Mouse (Mus musculus) 3134 (cell line): ENCODE data around the gene Mmel1.

Experiments used
- DNase-seq: peaks from one replicate; pipeline ENCODE4 v3.0.0-alpha.2; 2011; ENCODE audit warnings: low spot score; ENCODE audit not compliant: insufficient read length; ENCODE audit errors: extremely low read depth

The Mmel1 gene

GRCm38 (mm10) chr4:154902371-154902770 lies 33.0 kb downstream of the Mmel1 start:
- DNase-seq: no peak

GRCm38 (mm10) chr4:154904185-154905071 lies 35.0 kb downstream of the Mmel1 start:
- DNase-seq: no peak

DNA sequence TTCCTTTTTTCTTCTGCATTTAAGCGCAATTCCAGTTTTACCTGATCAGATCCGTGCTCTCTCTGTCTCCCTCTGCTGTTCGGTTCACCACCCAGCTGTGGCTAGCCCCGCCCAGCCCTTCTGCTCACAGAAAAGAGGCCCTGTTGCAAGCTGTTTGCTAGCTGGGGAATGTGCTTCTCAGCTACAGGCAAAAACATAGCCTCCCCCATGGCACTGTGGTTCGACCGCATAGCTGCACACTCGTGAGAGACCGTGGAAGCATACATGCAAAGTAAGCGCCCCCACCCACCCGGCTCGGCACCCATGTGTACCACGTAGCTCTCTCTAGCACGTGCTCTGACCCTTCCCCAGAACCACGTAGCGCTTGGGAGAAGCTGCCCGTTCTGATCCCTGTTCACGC lies 38.4 kb downstream of the Mmel1 start:
- peak; percentile 23 for DNase-seq

DNA sequence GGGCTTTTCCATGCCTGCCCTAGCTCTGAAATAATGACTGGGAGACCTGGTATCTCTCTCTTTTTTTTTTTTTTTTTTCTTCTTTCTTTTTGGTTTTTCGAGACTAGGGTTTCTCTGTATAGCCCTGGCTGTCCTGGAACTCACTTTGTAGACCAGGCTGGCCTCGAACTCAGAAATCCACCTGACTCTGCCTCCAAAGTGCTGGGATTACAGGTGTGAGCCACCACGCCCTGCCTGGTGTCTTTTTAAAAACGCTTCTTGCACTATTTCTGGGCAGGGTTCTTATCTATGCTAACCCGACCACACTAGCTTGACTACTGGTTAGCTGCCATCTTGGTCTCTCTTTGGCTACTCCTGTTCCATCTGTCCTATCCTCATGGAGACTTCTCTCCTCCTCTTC lies 39.1 kb downstream of the Mmel1 start:
- no peak for DNase-seq

GRCm38 (mm10) chr4:154910606-154911522 lies 41.5 kb downstream of the Mmel1 start:
- no peak for DNase-seq

- no peak for DNase-seq
Measured at GRCm38 (mm10) chr4:154911644-154912043, 42.3 kb downstream of the Mmel1 start.

- DNase-seq: no peak
Measured at GRCm38 (mm10) chr4:154913845-154914244, 44.5 kb downstream of the Mmel1 start.

DNA sequence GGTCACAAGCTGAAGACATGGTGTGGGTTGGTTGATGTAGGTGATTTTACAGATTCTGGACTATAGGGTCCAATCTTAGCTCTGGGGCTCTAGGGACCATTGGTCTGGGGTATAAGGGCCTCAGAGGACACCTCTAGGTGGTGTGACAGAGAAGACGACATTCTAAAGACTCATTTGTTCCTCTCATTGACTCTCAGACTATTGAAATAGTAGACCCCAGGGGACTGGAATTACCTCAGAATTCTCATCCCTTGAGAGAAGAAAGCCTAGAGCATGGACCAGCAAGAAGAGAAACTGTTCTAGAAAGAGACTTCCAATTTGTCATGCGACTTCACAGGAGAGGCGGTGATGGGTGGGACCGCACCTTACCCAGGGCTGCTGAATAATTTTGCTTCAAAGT lies 44.9 kb downstream of the Mmel1 start:
- no peak for DNase-seq

DNA sequence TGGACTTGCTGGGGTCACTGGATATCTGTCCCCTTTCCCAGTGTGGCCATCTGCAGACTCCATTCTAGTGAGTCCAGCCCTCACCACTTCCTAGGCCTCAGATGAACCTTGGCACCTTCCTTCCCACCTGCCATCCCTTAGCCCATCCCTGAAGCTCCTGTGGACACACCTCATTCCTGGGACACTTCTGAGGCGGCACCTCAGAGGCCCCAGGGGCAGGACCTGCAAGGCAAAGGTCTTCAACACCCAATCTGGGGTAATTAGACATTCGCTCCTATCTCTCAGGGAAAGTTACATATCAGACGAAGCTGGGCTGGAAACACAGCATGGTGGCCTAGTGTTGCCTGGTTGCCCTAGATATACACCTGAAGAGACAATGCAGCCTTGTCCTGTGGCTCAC lies 45.3 kb downstream of the Mmel1 start:
- DNase-seq: no peak

- DNase-seq: no peak
Measured at GRCm38 (mm10) chr4:154915286-154915685, 45.9 kb downstream of the Mmel1 start.

DNA sequence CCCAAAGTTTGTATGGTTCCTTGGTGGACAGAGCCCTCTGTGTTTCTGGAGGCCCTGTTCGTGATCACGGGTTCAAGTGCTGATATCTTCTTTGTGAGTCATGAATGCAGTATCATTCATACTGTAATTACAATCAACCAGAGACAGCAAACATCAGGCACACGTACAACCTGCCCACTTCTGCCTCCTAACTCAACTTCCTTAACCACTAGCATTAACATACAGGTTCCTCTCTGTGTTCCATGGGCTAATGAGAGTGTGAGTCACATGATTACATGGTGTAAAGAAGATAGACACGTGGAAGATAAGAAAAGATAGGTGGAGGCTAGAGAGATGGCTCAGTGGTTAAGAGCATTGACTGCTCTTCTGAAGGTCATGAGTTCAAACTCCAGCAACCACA lies 47.3 kb downstream of the Mmel1 start:
- DNase-seq: no peak

DNA sequence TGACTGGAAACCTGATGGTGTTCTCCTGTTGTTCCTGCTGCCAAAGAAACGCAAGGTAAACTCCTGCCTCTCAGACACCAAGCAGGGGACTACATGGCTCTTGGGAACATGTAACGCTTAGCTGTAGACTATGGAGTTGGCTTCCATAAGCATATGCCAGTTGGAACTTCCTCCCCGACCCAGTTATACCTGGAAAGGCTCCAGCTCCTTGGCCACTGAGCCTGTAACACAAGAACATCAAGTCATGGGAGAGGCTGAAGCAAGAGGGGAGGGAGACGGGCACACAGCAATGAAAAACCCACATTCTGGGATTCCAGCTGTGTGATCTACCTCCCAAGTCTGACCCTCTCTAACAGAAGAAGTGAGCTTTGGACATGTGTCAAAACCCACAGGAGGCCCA lies 52.9 kb downstream of the Mmel1 start:
- no peak for DNase-seq

DNA sequence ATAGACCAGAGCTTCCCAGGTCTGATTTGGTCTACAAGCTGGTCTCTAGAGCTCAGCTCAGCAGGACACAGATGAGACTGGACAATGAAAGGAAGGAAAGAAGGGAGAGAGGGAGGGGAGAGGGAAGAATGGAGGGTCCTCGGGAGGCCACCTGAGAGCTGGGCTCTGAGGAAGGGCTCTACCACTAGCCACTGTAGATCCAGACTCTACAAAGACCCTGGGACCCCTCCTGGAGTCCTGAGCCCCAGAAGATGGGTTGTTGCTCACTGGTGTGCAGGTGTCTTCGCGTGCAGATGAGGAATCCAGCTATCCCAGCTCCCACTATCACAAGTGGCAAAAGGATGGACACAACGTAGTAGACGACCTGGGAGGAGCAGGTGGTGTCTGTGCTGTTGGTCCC lies 53.5 kb downstream of the Mmel1 start:
- DNase-seq: no peak

GRCm38 (mm10) chr4:154925413-154925812 lies 56.0 kb downstream of the Mmel1 start:
- DNase-seq: no peak

DNA sequence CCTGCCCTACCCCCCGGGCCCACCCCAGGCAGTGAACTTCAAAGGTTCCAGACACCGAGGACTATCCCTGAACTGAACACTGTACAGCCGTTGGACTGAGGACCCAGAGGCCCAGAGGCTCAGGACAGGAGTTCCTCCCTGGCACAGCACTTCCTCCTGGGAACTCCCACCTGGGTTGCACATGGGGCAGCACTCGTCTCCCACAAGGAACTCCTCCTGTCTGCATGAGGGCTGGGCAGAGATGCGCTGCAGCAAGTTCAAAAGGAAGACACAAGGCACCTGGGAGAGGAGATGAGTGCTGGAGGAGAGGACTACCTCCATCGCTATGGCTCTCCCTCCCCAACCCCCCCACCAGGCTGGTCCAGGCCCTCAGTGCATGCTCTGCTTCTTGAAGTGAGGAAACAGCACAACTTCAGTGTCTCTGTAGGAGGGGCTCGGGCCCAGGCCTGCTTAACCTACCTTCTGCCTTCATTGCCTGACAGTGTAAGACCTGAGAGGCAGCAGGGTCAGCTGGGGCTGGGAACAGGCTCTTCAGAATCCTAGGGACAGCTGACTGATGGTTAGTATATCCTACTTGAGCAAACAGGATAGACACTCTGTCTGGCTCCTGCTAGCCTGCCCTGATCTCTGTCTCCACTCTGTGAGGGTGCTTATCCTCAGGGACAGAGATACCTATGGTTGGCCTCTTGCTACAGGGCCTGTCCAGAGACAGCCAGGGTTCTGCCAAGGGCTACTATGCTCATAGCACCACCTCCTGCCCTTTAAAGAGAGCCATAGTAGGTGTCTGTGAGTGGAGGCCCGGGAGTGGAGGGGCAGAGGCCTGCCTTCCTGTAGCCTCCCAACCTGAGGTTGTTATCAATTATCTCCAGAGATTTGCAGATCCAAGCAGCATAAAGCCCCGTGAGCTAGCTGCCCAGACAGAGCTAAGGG lies 57.8 kb downstream of the Mmel1 start:
- peak; percentile 29 for DNase-seq

DNA sequence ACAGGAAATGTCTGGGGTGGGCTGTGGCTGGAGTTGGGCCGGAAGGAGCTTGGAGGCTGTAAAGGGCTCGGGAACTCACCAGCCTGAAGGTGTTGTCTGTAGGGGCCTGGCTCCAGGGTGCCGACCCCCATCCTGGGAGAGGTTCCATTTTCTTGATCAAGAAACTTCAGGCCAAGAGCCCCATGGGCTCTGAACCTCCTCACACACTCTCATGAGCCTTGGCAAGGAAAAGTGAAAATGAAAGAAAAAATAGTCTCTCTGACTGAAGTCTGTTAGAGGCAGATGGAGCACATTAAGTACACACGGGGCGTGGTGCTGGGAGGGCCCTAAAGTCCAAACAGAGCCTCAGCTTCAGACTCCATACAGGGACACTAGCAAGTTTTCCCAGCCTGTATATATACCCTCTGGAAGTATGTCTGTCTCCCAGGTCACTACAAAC lies 58.5 kb downstream of the Mmel1 start:
- peak; percentile 35 for DNase-seq

DNA sequence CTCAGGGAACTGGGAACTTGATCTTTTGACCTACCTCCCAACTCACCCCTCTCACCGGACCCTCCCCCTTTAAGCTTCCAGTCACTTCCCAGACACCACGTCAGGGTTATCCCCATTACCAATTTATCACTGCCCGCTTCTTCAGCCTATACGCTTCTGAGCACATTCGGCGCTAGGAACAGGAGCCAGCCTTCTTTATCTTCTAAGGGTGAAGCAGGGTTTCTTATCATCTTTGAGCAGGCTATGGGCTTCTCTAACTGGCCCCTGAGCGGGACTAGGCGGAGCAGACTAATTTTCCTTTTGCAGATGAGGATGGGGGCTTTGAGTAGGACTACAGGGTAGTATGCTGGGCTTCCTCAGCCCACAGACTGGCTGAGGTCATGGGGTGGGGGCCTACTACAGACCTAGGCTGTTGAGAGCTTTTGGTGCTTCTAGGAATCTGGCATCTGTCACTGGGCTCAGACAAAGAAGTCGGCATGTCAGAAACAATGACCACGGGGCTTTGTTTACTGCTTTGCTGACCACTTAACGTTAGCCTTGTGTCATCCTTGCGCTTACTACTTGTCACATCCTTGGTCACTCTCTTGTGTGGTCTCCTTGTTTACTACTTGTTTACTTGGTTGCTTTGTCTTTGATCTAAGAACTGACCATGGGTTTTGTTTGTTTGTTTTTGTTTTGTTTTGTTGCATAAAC lies 59.2 kb downstream of the Mmel1 start, which contains the start of gene Tnfrsf14:
Gene Tnfrsf14, minus strand, starts transcription at position 169 of the 693 bp plus-strand sequence.
- no peak for DNase-seq

DNA sequence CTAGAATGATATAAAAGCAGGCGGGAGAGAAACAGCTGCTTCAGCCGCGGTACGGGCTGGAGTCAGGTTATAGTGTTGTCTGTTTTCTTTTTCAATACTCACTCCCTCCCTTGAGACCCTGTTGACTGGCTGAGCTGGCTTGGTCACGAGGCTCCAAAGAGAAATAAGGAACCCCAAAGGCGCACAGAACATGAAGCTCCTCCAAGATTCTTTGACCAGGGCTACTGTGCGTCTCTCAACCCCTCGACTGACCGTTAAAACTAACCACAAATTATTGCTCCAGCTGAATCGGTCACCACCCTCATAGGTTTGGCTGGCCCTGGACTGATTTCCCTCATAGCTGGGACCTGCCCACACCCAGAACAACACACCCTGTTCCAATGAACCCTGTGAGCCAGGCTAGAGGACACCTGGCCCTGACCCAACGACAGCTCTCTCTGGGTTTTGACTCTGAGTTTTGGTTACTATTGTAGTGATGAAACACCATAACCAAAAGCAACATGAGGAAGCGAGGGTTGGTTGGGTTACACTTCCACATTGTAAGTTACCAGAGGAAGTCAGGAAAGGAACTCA lies 59.8 kb downstream of the Mmel1 start:
- DNase-seq: no peak

DNA sequence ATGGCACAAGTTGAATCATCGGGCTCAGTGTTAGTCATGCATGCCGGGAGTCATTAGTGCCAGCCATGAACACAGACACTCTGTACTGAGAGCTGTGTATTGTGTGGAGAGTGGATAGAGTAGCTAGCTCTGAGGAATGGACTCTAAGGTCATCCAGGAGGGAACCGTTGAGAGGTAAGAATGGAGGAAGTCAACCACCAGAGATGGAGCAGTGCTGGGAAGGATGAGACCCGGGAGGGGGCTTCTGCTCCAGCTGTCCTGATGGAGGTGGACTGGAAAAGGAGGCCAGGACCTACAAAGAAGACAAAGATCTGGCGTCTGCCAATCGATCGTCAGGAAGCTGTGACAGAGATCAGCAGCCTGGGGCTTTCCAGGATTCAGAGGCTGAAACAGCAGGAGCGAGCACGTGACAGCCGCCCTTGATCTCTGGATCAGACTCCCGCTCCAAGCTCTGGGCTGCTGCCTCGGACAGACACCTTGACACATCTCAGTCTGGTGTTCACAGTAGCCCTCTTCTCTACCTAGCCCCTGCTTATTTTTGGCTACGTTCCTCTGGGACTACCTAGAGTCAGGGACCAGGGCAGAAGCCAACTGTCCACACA lies 64.0 kb downstream of the Mmel1 start:
- no peak for DNase-seq
